Mouse (Mus musculus) G1E (cell line): ENCODE measurements around the gene Cct5.

Experiments
- CTCF ChIP-seq: IDR thresholded peaks from 2 replicates; pipeline ENCODE4 v1.5.1; 2012; ENCODE audit warnings: low read depth, low read length, inconsistent platforms, mixed read lengths
- GATA1 ChIP-seq: IDR thresholded peaks from 2 replicates; pipeline ENCODE4 v1.6.1; 2012; ENCODE audit warnings: borderline replicate concordance, low read length, inconsistent platforms, mixed read lengths
- TAL1 ChIP-seq: conservative IDR thresholded peaks from 2 replicates; pipeline ENCODE4 v1.6.1; 2012; ENCODE audit warnings: low read depth, low read length, inconsistent platforms, mixed read lengths

- TF ChIP-seq TAL1 (no peak), CTCF (no peak), GATA1 (no peak)
These were observed 1.8 kb downstream of the Cct5 start for GRCm38 (mm10) chr15:31599834-31600233.
